Mouse (Mus musculus) heart, postnatal 0 days (tissue): ENCODE results near the gene Cmtm4.
"Not testable (repeated sequence)": the region's sequence is repeated elsewhere in the genome, so short reads cannot be mapped to it uniquely, and the experiment has no call there.

Experiments used
- CTCF ChIP-seq: IDR thresholded peaks from 2 replicates; pipeline ENCODE4 v1.5.1; 2016; ENCODE audit warnings: antibody characterized with exemption, control low read depth, low read depth
- EP300 ChIP-seq: IDR thresholded peaks from 2 replicates; pipeline ENCODE4 v1.6.1; 2016; ENCODE audit warnings: antibody characterized with exemption, low read depth

DNA sequence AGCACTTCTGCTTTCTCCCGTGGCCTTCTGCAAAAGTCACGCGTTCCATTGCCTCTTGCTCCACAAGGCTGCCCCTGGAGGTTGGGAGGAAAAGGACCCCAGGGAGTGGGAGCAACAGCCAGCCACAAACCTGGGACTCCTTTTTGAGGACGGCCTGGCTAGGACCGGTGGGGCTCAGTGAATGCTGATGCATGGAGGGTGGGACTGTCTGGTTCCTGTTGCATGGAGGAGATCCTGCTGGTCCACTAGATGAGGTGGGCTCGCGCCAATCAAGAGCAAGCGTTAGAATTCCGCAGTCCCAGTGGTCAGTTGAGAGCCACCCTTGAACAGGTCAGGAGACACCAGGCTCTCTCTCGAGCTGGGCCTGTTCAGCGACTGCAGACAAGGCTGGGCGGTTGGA is 73.7 kb downstream of the Cmtm4 start, which contains the start of gene Cmtm2b:
- not testable (repeated sequence) for TF ChIP-seq CTCF, EP300
